Mouse (Mus musculus) central nervous system, embryonic 11.5 days (tissue): ENCODE measurements around the gene Shtn1. TPM values are rescaled to one million over a fixed set of nuclear protein-coding genes. Genes with fewer than 3 reads are reported as not detected.

Experiments used
- polyA plus RNA-seq: library from polyadenylated mRNA; depleted of rRNA; stranded (reverse); fragments of >200 nt; gene quantifications from 2 replicates; pipeline ENCODE4 v1.2.3, GENCODE M21; 2012; rRNA removed

Shtn1 gene
- 3.2 and 3.4 TPM in 2 replicates for polyA plus RNA-seq

DNA sequence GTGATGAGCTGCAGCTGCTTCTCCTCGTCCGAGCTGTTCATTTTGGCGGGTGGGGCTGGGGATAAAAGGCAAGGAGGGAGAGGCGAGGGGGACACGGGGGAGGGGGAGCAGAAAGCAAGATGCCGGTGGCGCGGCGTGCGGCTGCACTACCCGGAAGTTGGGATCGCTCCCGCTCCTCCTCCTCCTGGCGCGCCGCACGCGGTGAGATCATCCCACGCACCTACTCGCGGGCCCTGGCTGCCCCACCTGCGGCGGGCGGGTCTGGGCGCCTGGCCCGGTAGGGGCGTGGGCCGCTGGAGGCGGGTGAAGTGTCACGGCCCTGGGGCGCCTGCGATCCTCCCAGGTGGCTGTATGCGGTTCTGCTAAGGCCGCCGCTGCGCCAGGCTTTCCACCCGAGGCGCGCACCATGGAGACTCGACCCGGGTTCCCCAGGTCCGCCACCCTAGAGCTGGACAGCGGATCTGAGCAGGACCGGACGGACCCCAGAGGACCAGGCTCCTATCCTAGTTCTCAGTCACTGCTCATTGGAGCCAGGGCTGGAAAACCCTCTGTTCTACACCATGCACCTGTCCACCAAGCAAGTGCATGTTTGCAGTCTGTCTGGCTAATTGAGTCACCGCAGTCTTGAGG lies at the start of gene Shtn1:
Shtn1 (minus strand) TSS at position 629 of the 630 bp plus-strand sequence.

DNA sequence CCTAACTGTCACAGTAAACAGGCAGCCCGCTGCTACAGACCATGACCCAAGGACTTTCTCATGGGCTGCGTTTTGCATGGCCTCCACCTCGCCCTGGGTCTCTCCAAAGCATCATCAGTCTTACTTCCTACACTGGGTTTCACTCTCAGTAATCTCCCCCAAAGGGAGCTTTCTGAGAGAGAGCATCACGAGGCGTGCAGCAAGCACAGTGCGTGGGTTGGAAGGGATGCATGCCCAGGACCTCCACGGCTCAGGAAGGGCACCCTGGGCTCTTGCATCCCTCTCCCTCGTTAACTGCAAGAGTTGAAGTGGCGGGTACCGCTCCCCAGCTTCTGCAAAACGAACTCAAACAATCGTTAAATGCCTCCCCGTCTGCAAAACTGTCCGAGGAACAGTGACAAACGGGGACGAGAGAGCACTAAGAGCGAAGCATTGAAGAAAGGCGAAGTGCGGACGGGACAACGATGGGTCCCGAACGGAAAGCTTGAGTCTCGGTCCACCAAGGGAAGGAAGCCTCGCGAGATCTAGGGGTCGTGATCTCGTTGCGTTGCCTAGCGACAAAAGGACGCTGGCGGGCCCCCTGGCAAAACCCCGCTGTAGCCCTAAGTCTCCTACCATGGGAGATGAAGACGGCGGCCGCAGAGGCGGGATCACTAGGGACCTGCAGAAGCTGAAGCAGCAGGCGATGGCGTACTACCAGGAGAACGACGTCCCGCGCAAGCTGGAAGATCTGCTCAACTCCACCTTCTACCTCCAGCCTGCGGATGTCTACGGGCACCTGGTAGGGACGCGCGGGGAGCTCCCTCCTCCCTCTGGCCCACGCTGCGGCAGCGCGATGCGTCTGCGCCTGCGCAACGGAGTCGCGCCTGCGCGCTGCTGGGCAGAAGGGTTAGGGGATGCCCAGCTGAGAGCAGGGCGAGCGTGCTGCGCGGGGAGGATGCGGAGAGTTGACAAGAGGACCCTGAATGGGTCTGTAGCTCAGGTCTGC lies 132.8 kb downstream of the Shtn1 start, which contains the start of the genes Eno4 and Hspa12a:
Eno4 (plus strand) TSS at position 585 of the 988 bp plus-strand sequence.
Hspa12a (minus strand) TSS at position 814 of the 988 bp plus-strand sequence.

Other genes starting within 250 kb of the Shtn1 start
- gene Eno4, start 132.7 kb downstream of the Shtn1 start, polyA plus RNA-seq = 0.40 and 0.48 TPM in 2 replicates
- 11.5 and 22.1 TPM in 2 replicates for gene Hspa12a, start 132.4 kb downstream of the Shtn1 start, polyA plus RNA-seq
- gene Vax1, start 94.0 kb upstream of the Shtn1 start, polyA plus RNA-seq = 2.5 and 6.7 TPM in 2 replicates
- gene Kcnk18, start 143.1 kb upstream of the Shtn1 start, polyA plus RNA-seq = not detected in 2 replicates
- gene Slc18a2, start 184.8 kb upstream of the Shtn1 start, polyA plus RNA-seq = 6.5 and 7.7 TPM in 2 replicates
- 119 and 131 TPM in 2 replicates for gene Rps12-ps3, start 246.2 kb upstream of the Shtn1 start, polyA plus RNA-seq